Mouse (Mus musculus): ENCODE measurements at regions not wholly inside any gene's neighbourhood (a gene's known extent, or its start where the extent isn't known, plus 50 kb on each side); places are given as distances from the start of the nearest gene placed in this dataset.

- no peak for ATAC-seq (ENCODE audit: low FRiP score, low read depth)
These were observed 104.0 kb upstream of the Tle3 start for GRCm38 (mm10) chr9:61268162-61268561.

DNA sequence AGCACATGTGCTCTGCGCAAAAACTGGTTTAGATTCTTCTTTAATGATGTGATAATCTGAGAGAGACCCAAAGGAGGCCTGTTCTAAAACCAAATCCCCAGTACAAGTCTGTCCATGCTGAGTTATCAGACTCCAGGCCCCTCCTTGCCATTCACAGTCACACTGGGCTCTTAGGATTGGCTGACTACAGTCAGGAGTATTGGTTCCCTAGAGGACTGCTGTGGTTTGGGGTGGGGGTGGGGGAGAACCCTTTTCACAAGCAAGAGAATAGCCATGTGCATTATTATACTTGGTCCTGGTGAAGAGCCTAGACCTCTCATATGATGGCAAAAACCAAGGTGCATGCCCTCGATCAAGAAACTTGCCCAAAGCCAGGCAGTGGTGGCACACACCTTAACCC lies 103.5 kb upstream of the Tle3 start:
- Histone ChIP-seq H3K36me3 (no peaks in the 10 kb centered on the region), H3K27ac (replicated peaks) (no peak overlapping the region), H3K4me3 (no peak overlapping the region), H3K4me1 (replicated peaks) (no peaks in the 10 kb centered on the region), H3K9ac (no peak overlapping the region), H3K9me3 (no peaks in the 10 kb centered on the region), H3K27me3 (0 out of 2 replicates have a peak, but pooled peaks cover 7% of the 10 kb centered on the region), H3K4me2 (no peak overlapping the region)
- no peak for ATAC-seq (ENCODE audit: low FRiP score, low read depth)
- WGBS: 86% methylated on average over 2 of the region's 2 CpGs

More at GRCm38 (mm10) chr9:61268162-61268561, 104.0 kb upstream of the Tle3 start:
- 0 out of 2 replicates have a peak, but pooled peaks cover 7% of the 10 kb centered on the region for H3K27me3 ChIP-seq
- no peak overlapping the region for H3K27ac ChIP-seq (replicated peaks)
- WGBS: 64% methylated on average over 2 of the region's 2 CpGs
- no peaks in the 10 kb centered on the region for H3K36me3 ChIP-seq
- H3K9me3 ChIP-seq: no peaks in the 10 kb centered on the region
- no peaks in the 10 kb centered on the region for H3K4me1 ChIP-seq (replicated peaks)
- no peak overlapping the region for H3K9ac ChIP-seq
- no peak overlapping the region for H3K4me2 ChIP-seq
- no peak overlapping the region for H3K4me3 ChIP-seq

- H3K27ac ChIP-seq (replicated peaks): no peak overlapping the region
- H3K36me3 ChIP-seq: no peaks in the 10 kb centered on the region
- H3K9me3 ChIP-seq: no peaks in the 10 kb centered on the region
- WGBS: 83% methylated on average over 5 of the region's 5 CpGs
- no peak overlapping the region for H3K4me2 ChIP-seq
- ATAC-seq (ENCODE audit: low FRiP score, low read depth): no peak
- no peak overlapping the region for H3K4me3 ChIP-seq
- H3K27me3 ChIP-seq: 0 out of 2 replicates have a peak, but pooled peaks cover 7% of the 10 kb centered on the region
- H3K9ac ChIP-seq: no peak overlapping the region
- no peaks in the 10 kb centered on the region for H3K4me1 ChIP-seq (replicated peaks)
These were observed 102.9 kb upstream of the Tle3 start for GRCm38 (mm10) chr9:61269151-61269870.

- no peak overlapping the region for H3K4me2 ChIP-seq
- H3K9me3 ChIP-seq: no peaks in the 10 kb centered on the region
- no peaks in the 10 kb centered on the region for H3K36me3 ChIP-seq
- H3K9ac ChIP-seq: no peak overlapping the region
- H3K27ac ChIP-seq (replicated peaks): no peak overlapping the region
- 0 out of 2 replicates have a peak, but pooled peaks cover 8% of the 10 kb centered on the region for H3K27me3 ChIP-seq
- no peak overlapping the region for H3K4me3 ChIP-seq
- H3K4me1 ChIP-seq (replicated peaks): no peaks in the 10 kb centered on the region
- no peak for ATAC-seq (ENCODE audit: low FRiP score, low read depth)
- 94% methylated on average over 1 of the region's 1 CpGs for WGBS
These were observed 100.9 kb upstream of the Tle3 start for GRCm38 (mm10) chr9:61271243-61271642.

GRCm38 (mm10) chr9:61271769-61272352 lies 100.3 kb upstream of the Tle3 start:
- ATAC-seq (ENCODE audit: low FRiP score, low read depth): no peak
- Histone ChIP-seq H3K36me3 (no peaks in the 10 kb centered on the region), H3K27me3 (0 out of 2 replicates have a peak, but pooled peaks cover 9% of the 10 kb centered on the region), H3K9ac (no peak overlapping the region), H3K9me3 (no peaks in the 10 kb centered on the region), H3K27ac (replicated peaks) (no peak overlapping the region), H3K4me2 (no peak overlapping the region), H3K4me1 (replicated peaks) (no peaks in the 10 kb centered on the region), H3K4me3 (no peak overlapping the region)
- WGBS: 77% methylated on average over 5 of the region's 5 CpGs

DNA sequence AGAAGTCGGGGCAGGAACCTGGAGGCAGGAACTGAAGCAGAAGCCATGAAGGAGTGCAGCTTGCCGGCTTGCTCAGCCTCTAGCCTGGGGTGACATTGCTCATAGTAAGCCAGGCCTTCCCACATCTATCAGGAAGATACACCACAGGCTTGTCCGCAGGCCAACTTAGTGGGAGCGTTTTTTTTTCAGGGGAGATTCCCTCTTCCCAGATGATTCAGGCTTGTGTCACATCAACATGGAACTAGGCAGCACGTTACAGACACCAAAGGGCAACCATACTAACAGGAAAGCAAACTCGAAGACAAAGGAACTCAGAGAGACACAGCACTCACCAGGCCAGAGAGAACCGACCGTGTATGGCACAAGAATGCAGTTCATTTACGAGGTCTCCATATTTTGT lies 98.1 kb upstream of the Tle3 start:
- WGBS: 85% methylated on average over 9 of the region's 9 CpGs
- Histone ChIP-seq H3K9ac (no peak overlapping the region), H3K4me2 (no peak overlapping the region), H3K4me3 (no peak overlapping the region), H3K27me3 (0 out of 2 replicates have a peak, but pooled peaks cover 6% of the 10 kb centered on the region), H3K27ac (replicated peaks) (no peak overlapping the region), H3K36me3 (no peaks in the 10 kb centered on the region), H3K4me1 (replicated peaks) (peaks cover 18% of the 10 kb centered on the region), H3K9me3 (no peaks in the 10 kb centered on the region)
- ATAC-seq (ENCODE audit: low FRiP score, low read depth): no peak

DNA sequence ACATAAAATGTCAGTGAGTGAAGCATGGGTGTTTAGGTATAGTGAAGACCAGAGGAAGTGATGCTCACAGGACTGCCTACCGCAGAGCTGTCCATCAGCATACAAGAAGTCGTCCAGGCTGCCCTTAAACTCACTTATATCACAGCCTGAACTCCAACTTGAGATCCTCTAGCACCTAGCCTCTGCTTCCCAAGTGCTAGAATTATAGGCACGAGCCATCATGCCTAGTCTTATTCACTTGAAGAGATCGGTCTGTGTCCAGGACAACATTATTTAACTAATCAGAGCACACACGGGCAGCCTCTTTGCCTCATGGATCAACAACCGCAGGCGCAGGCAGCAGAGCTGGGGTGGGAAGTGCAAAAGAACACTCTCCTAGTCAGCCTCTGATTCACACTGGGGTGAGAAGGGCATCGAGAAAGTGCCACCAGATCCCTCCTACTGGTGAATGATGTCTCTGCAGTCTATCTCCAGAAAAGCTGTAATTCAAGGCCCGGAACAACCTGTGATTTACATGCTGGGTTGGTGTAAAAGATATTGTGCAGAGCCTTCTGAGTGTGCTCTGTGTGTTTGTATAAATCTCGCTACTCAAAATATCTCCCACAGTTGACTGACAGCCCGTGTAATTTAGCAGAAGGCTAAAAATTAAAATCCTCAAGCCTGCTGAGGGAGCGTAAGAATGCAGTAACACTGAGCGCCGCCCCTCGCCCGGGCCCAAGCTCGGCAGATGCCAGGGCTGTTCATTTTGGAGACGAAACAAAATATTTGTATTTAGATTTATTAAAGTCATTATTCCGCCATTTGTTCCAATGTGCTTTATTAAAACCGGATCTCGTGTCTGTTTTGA lies 94.6 kb upstream of the Tle3 start:
- WGBS: 10% methylated on average over 21 of the region's 21 CpGs
- Histone ChIP-seq H3K36me3 (no peaks in the 10 kb centered on the region), H3K9ac (no peak overlapping the region), H3K4me3 (no peak overlapping the region), H3K4me1 (replicated peaks) (peaks cover 27% of the 10 kb centered on the region), H3K27me3 (0 out of 2 replicates have a peak, but pooled peaks cover 5% of the 10 kb centered on the region), H3K27ac (replicated peaks) (no peak overlapping the region), H3K4me2 (peak overlapping the region; percentile 25), H3K9me3 (no peaks in the 10 kb centered on the region)
- peak; percentile 61; the same call in 1 of the 2 replicates for ATAC-seq (ENCODE audit: low FRiP score, low read depth)

GRCm38 (mm10) chr9:61278216-61278758 lies 93.9 kb upstream of the Tle3 start:
- Histone ChIP-seq H3K9ac (no peak overlapping the region), H3K27me3 (0 out of 2 replicates have a peak, but pooled peaks cover 5% of the 10 kb centered on the region), H3K36me3 (no peaks in the 10 kb centered on the region), H3K27ac (replicated peaks) (peak overlapping the region; percentile 39; the same call in 1 of the 2 replicates), H3K9me3 (no peaks in the 10 kb centered on the region), H3K4me1 (replicated peaks) (peaks cover 27% of the 10 kb centered on the region), H3K4me2 (peak overlapping the region; percentile 25), H3K4me3 (no peak overlapping the region)
- WGBS: 15% methylated on average over 12 of the region's 12 CpGs
- ATAC-seq (ENCODE audit: low FRiP score, low read depth): no peak

GRCm38 (mm10) chr9:61279044-61279543 lies 93.1 kb upstream of the Tle3 start:
- H3K27me3 ChIP-seq: 0 out of 2 replicates have a peak, but pooled peaks cover 5% of the 10 kb centered on the region
- H3K4me3 ChIP-seq: no peak overlapping the region
- 0 out of 2 replicates have a peak overlapping the region, but pooled peaks have one; percentile 21 for H3K27ac ChIP-seq (replicated peaks)
- ATAC-seq (ENCODE audit: low FRiP score, low read depth): peak; percentile 46; the same call in 1 of the 2 replicates
- H3K36me3 ChIP-seq: no peaks in the 10 kb centered on the region
- no peak overlapping the region for H3K9ac ChIP-seq
- H3K9me3 ChIP-seq: no peaks in the 10 kb centered on the region
- 13% methylated on average over 9 of the region's 9 CpGs for WGBS
- H3K4me1 ChIP-seq (replicated peaks): peaks cover 27% of the 10 kb centered on the region
- H3K4me2 ChIP-seq: 0 out of 2 replicates have a peak overlapping the region, but pooled peaks have one; percentile 25

DNA sequence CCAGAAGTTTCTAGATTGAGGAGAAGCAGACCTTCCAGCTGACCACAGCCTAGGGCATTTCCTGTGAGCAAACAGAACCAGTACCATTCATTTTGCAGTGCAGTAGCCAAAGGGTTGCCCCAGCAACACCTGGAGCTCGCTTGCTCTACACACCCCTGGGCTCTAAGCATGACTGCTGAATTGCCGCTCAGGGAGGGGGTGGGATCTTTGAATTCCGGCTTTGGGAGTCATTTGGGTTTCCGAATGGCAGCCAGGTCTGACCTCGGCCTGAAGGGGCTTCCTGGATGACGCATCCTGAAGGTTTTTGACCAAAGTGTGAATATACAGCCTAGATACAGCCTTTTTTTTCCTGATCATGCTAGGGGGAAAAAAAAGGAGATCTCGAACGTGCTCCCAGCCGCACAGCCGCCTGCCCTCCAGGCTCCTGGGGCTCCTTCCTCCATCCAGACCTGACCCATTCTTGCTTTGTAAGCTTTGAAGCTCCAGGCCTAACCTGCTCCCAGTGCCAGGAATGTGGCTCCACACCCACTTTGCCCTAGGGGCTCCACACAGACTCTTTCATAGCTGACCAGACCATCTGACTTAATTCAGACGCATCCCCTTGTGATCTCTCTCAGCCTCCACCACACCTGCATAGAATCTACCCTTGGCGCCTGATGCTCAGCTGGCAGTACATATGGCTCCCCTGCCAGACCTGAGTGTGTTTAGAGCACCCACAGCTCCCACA lies 91.1 kb upstream of the Tle3 start:
- Histone ChIP-seq H3K4me3 (no peak overlapping the region), H3K9me3 (no peaks in the 10 kb centered on the region), H3K36me3 (no peaks in the 10 kb centered on the region), H3K27me3 (0 out of 2 replicates have a peak, but pooled peaks cover 5% of the 10 kb centered on the region), H3K4me2 (no peak overlapping the region), H3K27ac (replicated peaks) (no peak overlapping the region), H3K4me1 (replicated peaks) (peaks cover 33% of the 10 kb centered on the region), H3K9ac (no peak overlapping the region)
- 69% methylated on average over 12 of the region's 12 CpGs for WGBS
- ATAC-seq (ENCODE audit: low FRiP score, low read depth): no peak

DNA sequence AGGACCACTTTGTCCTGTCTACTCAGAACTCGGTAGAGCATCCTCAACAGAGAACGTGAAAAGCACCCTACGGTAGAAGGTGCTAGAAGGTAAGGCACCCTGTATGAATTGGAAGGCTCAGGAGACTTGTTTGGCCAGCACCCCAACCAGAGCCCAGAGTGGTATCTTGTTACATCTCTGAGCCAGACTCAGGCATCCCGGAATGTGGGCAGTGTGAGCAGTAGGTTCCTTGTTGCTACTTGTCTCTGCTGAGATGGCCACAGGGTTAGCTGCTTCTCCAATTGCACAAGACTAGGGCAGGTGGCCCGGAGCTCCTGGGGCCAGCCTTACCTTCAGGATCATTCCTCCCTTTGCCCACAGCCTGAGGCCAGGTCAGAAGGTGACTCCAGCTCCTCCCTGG lies 88.9 kb upstream of the Tle3 start:
- ATAC-seq (ENCODE audit: low FRiP score, low read depth): no peak
- Histone ChIP-seq H3K9me3 (no peaks in the 10 kb centered on the region), H3K4me2 (no peak overlapping the region), H3K4me3 (no peak overlapping the region), H3K27ac (replicated peaks) (no peak overlapping the region), H3K36me3 (no peaks in the 10 kb centered on the region), H3K27me3 (0 out of 2 replicates have a peak, but pooled peaks cover 2% of the 10 kb centered on the region), H3K4me1 (replicated peaks) (peaks cover 21% of the 10 kb centered on the region), H3K9ac (no peak overlapping the region)
- 92% methylated on average over 5 of the region's 5 CpGs for WGBS

Data from hindbrain, embryonic 15.5 days (tissue).